In the genomic region with DNA sequence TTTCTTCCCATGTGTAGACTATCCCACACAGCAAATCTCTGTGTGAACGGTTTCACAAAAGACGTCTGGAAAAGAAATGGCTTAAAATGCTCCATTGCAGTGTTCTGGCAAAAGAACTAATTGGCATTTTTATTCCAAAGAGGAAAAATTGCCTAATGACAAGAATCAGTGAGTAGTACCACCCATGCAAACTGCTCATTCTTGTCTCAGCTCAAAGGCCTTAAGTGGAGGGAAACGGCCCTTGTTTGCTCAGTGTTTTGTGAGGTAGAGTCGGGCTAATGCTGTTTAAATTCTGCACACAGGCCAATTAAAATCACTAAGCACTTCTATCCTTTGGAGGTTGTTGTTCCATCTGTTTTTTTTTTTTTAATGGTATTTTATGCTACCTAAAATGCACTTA, we compare ENCODE assay signal across 33 mouse cellular contexts.
"Had no signal": no experiment of that assay in that cellular context is flagged by ENCODE, and none has a peak within 500 bp of the region (broad histone marks: within the 10 kb centered on the region; RNA-seq: fewer than 3 reads in every experiment).

No protein-coding gene starts in this region.

- DNase-seq: heart, postnatal 10 days; heart, postnatal 14 days; heart, postnatal 36 days; heart, postnatal 4 days; kidney, adult 11 months; kidney, adult 18-20 months; kidney, adult 2 months; kidney, adult 8-10 months; kidney, adult 9 months; kidney, postnatal 10 days; kidney, postnatal 14 days; kidney, postnatal 25 days; kidney, postnatal 36 days; kidney, postnatal 4 days; layer of hippocampus, adult 9-11 months; layer of hippocampus, postnatal 36 days had no signal

- H3K27me3 ChIP-seq: heart, embryonic 13.5 days; heart, embryonic 15.5 days; hindbrain, embryonic 12.5 days; hindbrain, embryonic 13.5 days; hindbrain, embryonic 15.5 days; intestine, embryonic 15.5 days; kidney, embryonic 15.5 days had no signal

- H3K36me3 ChIP-seq: heart, embryonic 13.5 days; heart, embryonic 15.5 days; hindbrain, embryonic 10.5 days; hindbrain, embryonic 12.5 days; hindbrain, embryonic 13.5 days; hindbrain, embryonic 15.5 days; intestine, embryonic 15.5 days; kidney, embryonic 15.5 days had no signal

- H3K4me1 ChIP-seq: heart, embryonic 13.5 days; heart, embryonic 15.5 days; hindbrain, embryonic 10.5 days; hindbrain, embryonic 12.5 days; hindbrain, embryonic 13.5 days; hindbrain, embryonic 15.5 days; intestine, embryonic 15.5 days; kidney, embryonic 15.5 days had no signal

- ATAC-seq: hindbrain, embryonic 16.5 days; hindbrain, postnatal 0 days; inflammation-experienced regulatory T-cells, adult 6 months; intestine, embryonic 15.5 days; intestine, embryonic 16.5 days; intestine, postnatal 0 days had no signal

- H3K27ac ChIP-seq: heart, embryonic 13.5 days; heart, embryonic 15.5 days; hindbrain, embryonic 10.5 days; hindbrain, embryonic 12.5 days; hindbrain, embryonic 13.5 days; hindbrain, embryonic 14.5 days; hindbrain, embryonic 15.5 days; hindbrain, postnatal 0 days; intestine, embryonic 15.5 days; kidney, embryonic 15.5 days; kidney, postnatal 0 days; layer of hippocampus, adult 2 months; left cerebral cortex, adult 2 months had no signal

- H3K4me3 ChIP-seq: heart, embryonic 13.5 days; heart, embryonic 15.5 days; hindbrain, embryonic 10.5 days; hindbrain, embryonic 12.5 days; hindbrain, embryonic 13.5 days; hindbrain, embryonic 15.5 days; intestine, embryonic 15.5 days; kidney, embryonic 15.5 days; layer of hippocampus, adult 2 months; left cerebral cortex, adult 2 months had no signal

- H3K9me3 ChIP-seq: heart, embryonic 13.5 days; heart, embryonic 15.5 days; hindbrain, embryonic 10.5 days; hindbrain, embryonic 12.5 days; hindbrain, embryonic 13.5 days; hindbrain, embryonic 15.5 days; intestine, embryonic 15.5 days; kidney, embryonic 15.5 days had no signal

- H3K9ac ChIP-seq: heart, embryonic 13.5 days; heart, embryonic 15.5 days; hindbrain, embryonic 12.5 days; hindbrain, embryonic 13.5 days; hindbrain, embryonic 14.5 days; hindbrain, embryonic 15.5 days; intestine, embryonic 15.5 days; kidney, embryonic 15.5 days had no signal

- H3K4me2 ChIP-seq: heart, embryonic 13.5 days; heart, embryonic 15.5 days; hindbrain, embryonic 12.5 days; hindbrain, embryonic 13.5 days; hindbrain, embryonic 14.5 days; hindbrain, embryonic 15.5 days; intestine, embryonic 15.5 days; kidney, embryonic 15.5 days had no signal
